Mouse (Mus musculus): ENCODE data around the gene Klk1b8. TPM values are rescaled to one million over a fixed set of nuclear protein-coding genes. Genes with fewer than 3 reads are reported as not detected.

The Klk1b8 gene
- polyA plus RNA-seq, 1 experiment = not detected

Other genes starting within 250 kb of the Klk1b8 start
- not detected for gene Klk13, start 238.1 kb upstream of the Klk1b8 start, polyA plus RNA-seq (2012; fragmentation: generic; extraction: Trizol)
- gene Klk12, start 181.8 kb upstream of the Klk1b8 start, polyA plus RNA-seq (2012; fragmentation: generic; extraction: Trizol) = not detected
- gene Klk11, start 176.1 kb upstream of the Klk1b8 start, polyA plus RNA-seq (2012; fragmentation: generic; extraction: Trizol) = not detected
- gene Klk10, start 169.6 kb upstream of the Klk1b8 start, polyA plus RNA-seq (2012; fragmentation: generic; extraction: Trizol) = 2.1 TPM
- 0.16 TPM for gene Klk9, start 158.8 kb upstream of the Klk1b8 start, polyA plus RNA-seq (2012; fragmentation: generic; extraction: Trizol)
- 0.36 TPM for gene Klk8, start 153.1 kb upstream of the Klk1b8 start, polyA plus RNA-seq (2012; fragmentation: generic; extraction: Trizol)
- not detected for gene Klk7, start 139.4 kb upstream of the Klk1b8 start, polyA plus RNA-seq (2012; fragmentation: generic; extraction: Trizol)
- gene Klk6, start 126.2 kb upstream of the Klk1b8 start, polyA plus RNA-seq (2012; fragmentation: generic; extraction: Trizol) = 1.1 TPM
- gene Klk5, start 108.7 kb upstream of the Klk1b8 start, polyA plus RNA-seq (2012; fragmentation: generic; extraction: Trizol) = not detected
- not detected for gene Klk4, start 69.5 kb upstream of the Klk1b8 start, polyA plus RNA-seq (2012; fragmentation: generic; extraction: Trizol)
- not detected for gene Klk15, start 16.9 kb upstream of the Klk1b8 start, polyA plus RNA-seq (2012; fragmentation: generic; extraction: Trizol)
- not detected for gene Klk1b1, start 16.1 kb downstream of the Klk1b8 start, polyA plus RNA-seq (2012; fragmentation: generic; extraction: Trizol)
- gene Klk1b9, start 25.4 kb downstream of the Klk1b8 start, polyA plus RNA-seq (2012; fragmentation: generic; extraction: Trizol) = not detected
- gene Klk1b11, start 45.2 kb downstream of the Klk1b8 start, polyA plus RNA-seq (2012; fragmentation: generic; extraction: Trizol) = not detected
- gene Klk1b26, start 61.5 kb downstream of the Klk1b8 start, polyA plus RNA-seq (2012; fragmentation: generic; extraction: Trizol) = not detected
- not detected for gene Klk1b27, start 101.6 kb downstream of the Klk1b8 start, polyA plus RNA-seq (2012; fragmentation: generic; extraction: Trizol)
- gene Klk1b21, start 151.7 kb downstream of the Klk1b8 start, polyA plus RNA-seq (2012; fragmentation: generic; extraction: Trizol) = not detected
- 0.19 TPM for gene Klk1b22, start 162.0 kb downstream of the Klk1b8 start, polyA plus RNA-seq (2012; fragmentation: generic; extraction: Trizol)
- not detected for gene Klk1b16, start 186.1 kb downstream of the Klk1b8 start, polyA plus RNA-seq (2012; fragmentation: generic; extraction: Trizol)
- gene Klk1b24, start 237.6 kb downstream of the Klk1b8 start, polyA plus RNA-seq (2012; fragmentation: generic; extraction: Trizol) = not detected
- gene Klk1b3, start 247.5 kb downstream of the Klk1b8 start, polyA plus RNA-seq (2012; fragmentation: generic; extraction: Trizol) = not detected

All from C2C12 (cell line).